Mouse (Mus musculus) brain, embryonic 18.5 days (tissue): Measurements from ENCODE around the gene Tprgl.
A peak's percentile ranks its signal among the peaks of the same experiment; 100 is the strongest.

Source experiments
- DNase-seq: peaks from one replicate; pipeline ENCODE4 v3.0.0-alpha.2; 2012; ENCODE audit warnings: low read depth, low spot score

Tprgl gene

DNA sequence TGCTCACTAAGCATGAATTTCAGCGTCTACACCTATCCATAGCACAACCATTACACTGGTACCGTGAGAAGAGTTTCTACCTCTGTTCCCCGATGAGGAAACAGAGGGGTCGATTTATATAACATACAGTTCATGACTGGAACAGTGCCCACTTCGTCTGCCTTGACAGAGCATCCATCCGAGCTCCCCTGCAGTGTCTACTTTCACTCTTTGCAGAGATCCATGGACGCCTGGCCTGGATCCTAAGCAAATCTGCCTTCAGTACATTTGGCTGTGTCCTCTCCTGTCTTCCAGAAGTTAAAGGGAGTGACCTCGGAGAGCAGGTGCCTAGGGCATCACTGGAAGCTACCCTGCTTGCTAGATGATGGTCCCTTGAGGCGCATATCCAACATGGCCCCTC is 41.3 kb downstream of the Tprgl start:
- no peak for DNase-seq

DNA sequence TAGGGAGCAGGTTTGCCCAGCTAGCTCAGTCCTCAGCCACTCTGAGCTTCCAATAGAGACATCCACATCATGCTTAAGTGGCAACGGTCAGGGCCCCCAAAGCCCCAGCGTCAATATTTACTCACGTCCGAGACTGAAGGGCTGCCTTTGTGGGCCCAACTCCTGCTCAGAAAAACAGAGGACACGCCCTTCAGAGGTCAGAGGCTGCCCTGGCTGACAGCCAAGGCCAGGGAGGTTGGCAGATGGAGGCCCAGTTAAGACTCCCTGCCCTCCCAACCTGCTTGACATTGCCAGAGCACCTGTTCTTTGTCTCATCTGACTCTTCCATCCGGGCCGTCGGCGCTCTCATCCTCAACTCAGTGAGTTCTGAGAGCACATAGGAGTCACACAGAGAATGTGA is 41.7 kb downstream of the Tprgl start:
- no peak for DNase-seq

DNA sequence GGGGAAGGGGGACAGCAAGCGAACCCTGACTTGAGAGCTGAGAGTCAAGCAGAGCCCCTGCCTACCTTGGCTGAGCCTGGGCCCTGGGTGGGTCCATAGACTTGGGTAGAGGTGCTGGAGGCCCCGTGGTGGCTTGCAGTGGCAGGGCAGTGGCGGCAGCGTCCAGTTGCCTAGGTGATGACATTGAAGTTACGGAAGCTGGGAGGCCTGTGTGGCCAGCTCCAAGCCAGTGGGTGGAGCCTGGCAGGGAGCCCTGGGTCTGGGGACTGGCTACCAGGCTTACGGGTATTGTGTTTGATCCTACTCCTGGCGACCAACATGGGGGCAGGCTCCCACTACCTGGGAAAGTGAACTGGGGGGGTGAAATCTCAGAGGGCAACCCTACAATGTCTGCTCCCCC is 44.0 kb downstream of the Tprgl start:
- DNase-seq = no peak

- DNase-seq = no peak
Observed at GRCm38 (mm10) chr4:154109850-154110243, 50.6 kb downstream of the Tprgl start.

DNA sequence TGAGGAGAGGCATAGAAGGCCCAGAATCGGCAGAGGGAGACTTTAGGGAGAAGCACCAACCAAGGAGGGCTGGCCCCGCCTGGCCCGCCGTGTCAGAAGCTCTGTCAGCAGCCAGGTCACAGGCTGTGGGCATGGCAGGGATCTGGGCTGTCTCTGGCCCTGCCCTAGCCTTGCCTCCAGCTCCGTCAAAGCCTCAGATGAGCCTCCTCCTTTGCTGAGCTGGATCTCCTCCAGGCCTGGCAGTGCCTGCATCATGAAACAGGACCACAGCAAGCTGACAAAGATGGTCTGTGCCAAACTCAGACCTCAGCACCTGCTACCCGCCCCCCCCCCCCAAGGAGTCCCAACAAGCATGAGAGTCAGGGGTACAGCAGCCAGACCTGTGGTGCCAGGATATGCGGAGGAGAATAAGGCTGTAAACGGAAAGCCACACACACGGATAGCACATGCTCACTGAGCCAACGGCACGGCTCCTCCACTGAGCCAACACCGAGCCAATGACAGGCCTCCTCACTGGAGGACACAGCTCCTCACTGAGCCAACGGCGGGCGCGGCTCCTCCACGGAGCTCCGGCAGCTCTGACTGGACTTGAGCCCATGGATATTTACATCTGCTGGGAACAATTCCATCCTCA is 51.1 kb downstream of the Tprgl start:
- peak; percentile 20 for DNase-seq
